33 mouse cellular contexts compared by ENCODE assay signal in the genomic region with DNA sequence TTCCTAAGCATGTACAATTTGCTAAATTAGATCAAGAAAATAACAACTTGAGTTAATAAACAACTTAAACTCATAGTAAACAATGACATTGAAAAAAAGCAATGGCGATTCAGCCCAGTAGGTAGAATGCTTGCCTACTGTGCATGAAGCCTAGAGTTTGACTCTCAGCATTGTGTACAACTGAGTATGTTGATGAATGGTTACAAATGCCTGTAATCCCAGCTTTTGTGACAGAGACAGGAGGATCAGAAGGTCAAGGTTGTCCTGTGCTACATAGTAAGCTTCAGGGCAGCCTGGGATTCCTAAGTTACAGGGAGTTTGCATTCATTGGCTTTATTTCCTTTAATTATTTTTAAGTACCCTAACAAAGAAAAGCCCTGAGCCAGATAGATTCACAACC.
"Had no signal": no experiment of that assay in that cellular context is flagged by ENCODE, and none has a peak within 500 bp of the region (broad histone marks: within the 10 kb centered on the region; RNA-seq: fewer than 3 reads in every experiment).

No protein-coding gene starts in this region.

- H3K36me3 ChIP-seq: heart, embryonic 12.5 days; heart, embryonic 13.5 days; heart, embryonic 15.5 days; hindbrain, embryonic 10.5 days; hindbrain, embryonic 13.5 days; hindbrain, embryonic 15.5 days; intestine, embryonic 15.5 days; kidney, embryonic 15.5 days had no signal

- H3K4me3 ChIP-seq: heart, embryonic 12.5 days; heart, embryonic 13.5 days; heart, embryonic 15.5 days; hindbrain, embryonic 10.5 days; hindbrain, embryonic 13.5 days; hindbrain, embryonic 15.5 days; intestine, embryonic 15.5 days; kidney, embryonic 15.5 days; layer of hippocampus, adult 2 months; left cerebral cortex, adult 2 months had no signal

- H3K27me3 ChIP-seq: heart, embryonic 12.5 days; heart, embryonic 13.5 days; heart, embryonic 15.5 days; hindbrain, embryonic 13.5 days; hindbrain, embryonic 15.5 days; intestine, embryonic 15.5 days; kidney, embryonic 15.5 days had no signal

- H3K9ac ChIP-seq: heart, embryonic 12.5 days; heart, embryonic 13.5 days; heart, embryonic 15.5 days; hindbrain, embryonic 13.5 days; hindbrain, embryonic 14.5 days; hindbrain, embryonic 15.5 days; intestine, embryonic 15.5 days; kidney, embryonic 15.5 days had no signal

- DNase-seq: heart, postnatal 10 days; heart, postnatal 14 days; heart, postnatal 36 days; heart, postnatal 4 days; kidney, adult 11 months; kidney, adult 18-20 months; kidney, adult 2 months; kidney, adult 8-10 months; kidney, adult 9 months; kidney, postnatal 10 days; kidney, postnatal 14 days; kidney, postnatal 25 days; kidney, postnatal 36 days; kidney, postnatal 4 days; layer of hippocampus, adult 9-11 months; layer of hippocampus, postnatal 36 days had no signal

- H3K9me3 ChIP-seq: heart, embryonic 12.5 days; heart, embryonic 15.5 days; intestine, embryonic 15.5 days; kidney, embryonic 15.5 days had no signal

- ATAC-seq: hindbrain, embryonic 16.5 days; hindbrain, postnatal 0 days; inflammation-experienced regulatory T-cells, adult 6 months; intestine, embryonic 15.5 days; intestine, embryonic 16.5 days; intestine, postnatal 0 days had no signal

- H3K4me2 ChIP-seq: heart, embryonic 12.5 days; heart, embryonic 13.5 days; heart, embryonic 15.5 days; hindbrain, embryonic 13.5 days; hindbrain, embryonic 14.5 days; hindbrain, embryonic 15.5 days; intestine, embryonic 15.5 days; kidney, embryonic 15.5 days had no signal

- H3K27ac ChIP-seq: heart, embryonic 13.5 days; heart, embryonic 15.5 days; hindbrain, embryonic 10.5 days; hindbrain, embryonic 13.5 days; hindbrain, embryonic 14.5 days; hindbrain, embryonic 15.5 days; hindbrain, postnatal 0 days; intestine, embryonic 15.5 days; kidney, embryonic 15.5 days; kidney, postnatal 0 days; layer of hippocampus, adult 2 months; left cerebral cortex, adult 2 months had no signal
